Mouse (Mus musculus): ENCODE results near the gene Msh6. TPM values are rescaled to one million over a fixed set of nuclear protein-coding genes. Genes with fewer than 3 reads are reported as not detected.
A peak's percentile ranks its signal among the peaks of the same experiment; 100 is the strongest.
"Not testable (repeated sequence)": the region's sequence is repeated elsewhere in the genome, so short reads cannot be mapped to it uniquely, and the experiment has no call there.

Gene Msh6
- polyA plus RNA-seq (2012; rRNA removed) = 7.1 and 9.6 TPM in 2 replicates

DNA sequence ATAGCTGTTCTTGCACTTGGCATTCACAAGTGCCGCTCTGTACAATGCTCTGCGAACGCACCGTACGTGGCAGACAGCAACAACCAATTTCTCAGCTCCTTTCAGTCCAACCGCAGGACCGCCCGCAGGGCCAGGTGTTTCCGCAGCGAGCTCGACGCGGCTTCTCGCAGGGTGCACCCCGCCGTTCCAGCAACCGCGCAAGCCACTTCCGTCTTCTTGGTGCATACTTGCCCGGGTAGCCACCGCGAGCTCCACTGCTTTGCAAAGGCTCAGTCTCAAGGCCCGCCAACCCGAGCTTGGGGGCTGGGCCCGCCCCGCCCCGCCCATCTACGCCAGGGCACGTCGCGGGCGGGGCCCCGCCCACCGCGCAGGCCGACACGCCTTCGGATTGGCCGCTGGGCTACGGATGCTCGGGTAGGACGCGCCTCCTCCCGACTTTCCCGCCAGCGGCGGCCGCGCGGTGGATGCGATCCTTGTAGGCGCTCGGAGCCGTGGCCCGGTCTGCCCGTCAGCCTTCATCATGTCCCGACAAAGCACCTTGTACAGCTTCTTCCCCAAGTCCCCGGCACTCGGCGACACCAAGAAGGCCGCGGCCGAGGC is at the start of gene Msh6:
Gene Msh6, plus strand, starts transcription at position 434 of the 600 bp plus-strand sequence.
- DNase-seq (ENCODE audit: low spot score) = peak; percentile 79

DNA sequence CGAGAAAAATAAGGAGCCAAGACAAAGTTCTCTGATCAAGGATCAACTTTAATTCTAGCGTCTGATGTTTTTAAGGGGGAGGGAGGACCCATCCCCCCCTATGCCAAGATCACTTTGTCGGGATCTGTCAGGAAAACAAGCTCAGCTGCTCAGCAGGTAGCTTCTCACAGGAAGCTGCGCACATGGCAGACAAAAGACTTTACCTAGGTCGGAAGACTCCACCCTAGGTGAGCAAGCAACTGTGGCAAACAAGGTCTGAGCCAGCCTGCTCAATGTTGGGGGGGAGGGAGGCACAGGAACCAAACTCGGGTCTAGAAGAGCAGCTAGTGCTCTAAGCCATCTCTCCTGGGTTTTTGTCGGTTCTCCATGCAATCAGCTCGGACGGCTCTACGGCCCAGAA is 40.5 kb upstream of the Msh6 start:
- DNase-seq (ENCODE audit: low spot score) = no peak

DNA sequence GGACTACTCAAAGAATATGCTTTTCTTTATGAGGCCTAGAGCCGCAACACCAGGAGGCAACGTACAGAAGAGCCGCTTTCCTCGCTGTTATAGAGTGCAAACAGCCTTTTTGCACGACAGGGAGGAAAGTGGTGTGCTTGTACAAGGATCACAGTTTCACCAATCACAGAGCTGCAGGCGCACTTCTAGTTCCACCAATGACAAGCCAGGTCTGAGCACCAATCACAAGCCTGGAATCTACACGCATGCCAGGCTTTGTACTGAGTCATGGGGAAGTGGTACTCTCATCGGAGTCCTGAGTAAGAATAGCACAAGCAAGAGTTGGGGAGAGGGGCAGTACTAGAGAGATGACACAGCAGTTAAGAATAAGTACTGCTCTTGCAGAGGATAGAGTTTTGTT is 40.1 kb upstream of the Msh6 start:
- DNase-seq (ENCODE audit: low spot score) = no peak

DNA sequence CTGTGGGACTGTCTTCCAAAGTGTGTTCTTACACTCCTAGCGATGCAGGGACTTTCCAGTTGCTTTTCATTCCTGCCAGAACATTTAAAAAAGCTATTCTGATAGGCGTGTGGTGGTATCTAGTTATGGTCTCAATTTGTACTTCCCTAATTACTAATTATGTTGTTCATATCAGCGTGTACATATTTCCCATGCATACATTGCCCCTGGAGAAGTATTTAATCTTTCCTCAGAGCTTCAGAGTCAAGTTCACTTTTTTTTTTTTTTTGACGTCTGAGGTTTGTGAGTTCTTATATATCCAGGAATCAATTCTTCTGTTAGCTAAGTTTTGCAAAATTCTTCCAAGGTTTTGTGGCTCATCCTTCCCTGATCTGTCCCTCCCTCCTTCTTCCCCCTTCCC is 38.7 kb upstream of the Msh6 start:
- no peak for DNase-seq (ENCODE audit: low spot score)

DNA sequence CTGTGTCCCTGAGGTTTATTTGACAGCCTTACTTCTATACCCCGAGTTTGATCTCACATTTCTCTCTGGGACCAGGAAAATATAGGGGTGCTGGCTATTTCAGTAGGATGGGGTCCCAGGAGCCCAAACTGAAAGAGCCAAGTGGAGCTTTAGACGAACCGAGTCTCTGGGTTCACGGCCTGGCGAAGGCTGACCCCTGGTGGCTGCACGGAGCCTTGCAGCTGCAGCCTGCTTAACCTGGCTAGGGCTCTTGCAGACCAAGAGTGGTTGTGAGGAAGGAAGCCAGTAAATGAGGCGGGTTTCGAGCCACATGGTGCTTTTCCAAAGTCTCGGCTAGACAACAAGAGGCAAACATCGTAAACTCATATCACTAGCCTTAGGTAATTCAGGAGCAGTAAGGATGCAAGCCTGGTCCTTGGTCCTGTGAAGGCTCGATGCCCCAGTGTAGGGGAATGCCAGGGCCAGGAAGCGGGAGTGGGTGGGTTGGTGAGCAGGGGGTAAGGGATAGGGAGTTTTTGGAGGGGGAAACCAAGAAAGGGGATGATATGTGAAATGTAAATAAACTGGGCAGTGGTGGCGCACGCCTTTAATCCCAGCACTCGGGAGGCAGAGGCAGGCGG is 25.8 kb upstream of the Msh6 start:
- peak; percentile 66 for DNase-seq (ENCODE audit: low spot score)

DNA sequence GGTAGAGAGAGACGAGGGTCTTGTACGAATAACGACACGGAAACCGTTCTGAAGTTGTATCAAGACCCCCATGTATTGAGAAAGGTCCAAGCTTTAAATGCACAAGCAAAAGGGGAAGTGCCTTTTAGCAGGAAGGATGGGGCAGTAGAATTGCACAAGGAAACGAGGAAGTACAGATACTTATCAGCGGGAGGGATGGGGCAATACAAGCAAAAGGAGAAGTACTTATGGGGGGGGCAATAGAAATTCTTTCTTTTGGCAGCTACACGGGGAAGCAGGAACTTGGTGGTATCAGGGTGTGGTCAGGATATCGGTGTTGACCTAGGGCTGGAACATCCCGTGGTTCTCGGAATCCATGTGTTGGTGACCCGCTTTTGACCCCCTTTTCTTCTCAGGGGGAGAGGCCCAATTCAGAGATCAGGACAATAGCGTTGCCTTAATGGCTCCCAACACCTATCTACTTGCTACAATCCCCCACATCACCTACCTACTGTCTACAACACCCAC is 20.2 kb upstream of the Msh6 start:
- DNase-seq (ENCODE audit: low spot score) = not testable (repeated sequence)

DNA sequence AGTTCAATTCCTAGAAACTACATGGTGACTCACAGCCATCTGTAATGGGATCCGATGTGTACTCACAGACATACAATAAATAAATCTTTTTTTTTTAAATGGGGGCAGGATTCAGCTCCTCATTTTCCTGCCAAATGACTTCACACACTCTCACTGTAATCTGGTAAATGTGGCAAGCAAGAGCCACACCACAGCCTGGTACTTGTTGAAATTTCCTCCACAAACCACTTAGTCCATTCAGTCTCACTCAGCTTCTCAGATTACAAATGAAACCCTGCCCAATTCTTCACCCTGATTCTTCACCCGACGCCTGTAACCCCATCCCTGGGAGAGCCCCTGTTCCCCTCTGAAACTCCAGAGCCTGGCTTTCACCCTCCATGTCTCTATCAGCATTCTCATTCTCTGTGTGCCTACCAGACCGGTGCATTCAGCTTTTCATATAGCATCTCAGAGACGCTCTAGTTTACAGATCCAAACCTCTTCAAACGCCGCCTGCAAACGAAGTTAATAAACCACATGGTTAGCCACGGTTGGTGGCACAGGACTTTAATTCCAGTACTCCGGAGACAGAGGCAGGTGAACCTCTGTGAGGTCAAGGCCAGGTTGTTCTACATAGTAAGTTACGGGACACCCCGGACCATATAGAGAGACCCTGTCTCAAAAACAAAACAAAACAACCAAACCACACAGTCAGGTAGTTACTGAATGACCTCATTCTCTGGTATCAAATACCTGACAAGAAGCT is 17.6 kb upstream of the Msh6 start:
- DNase-seq (ENCODE audit: low spot score) = no peak

DNA sequence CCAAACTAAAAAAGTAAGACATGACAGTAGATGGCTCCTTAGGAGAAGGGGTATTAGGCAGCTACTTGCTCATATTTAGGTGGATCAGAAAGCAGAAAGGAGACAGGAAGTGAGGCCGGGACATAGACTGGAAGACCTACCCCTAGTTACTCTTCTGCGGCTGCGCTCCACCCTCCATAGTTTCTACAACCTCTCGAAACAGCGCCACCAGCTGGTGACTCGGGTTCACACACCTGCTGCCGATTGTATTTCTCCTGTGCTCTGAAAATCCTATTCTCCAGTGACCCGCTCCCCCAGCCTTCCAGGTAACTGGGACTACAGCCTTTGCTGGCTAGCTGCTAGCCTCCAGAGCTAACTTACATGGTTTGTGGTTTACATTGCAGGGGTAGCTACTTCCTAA is 16.6 kb upstream of the Msh6 start:
- DNase-seq (ENCODE audit: low spot score) = no peak

DNA sequence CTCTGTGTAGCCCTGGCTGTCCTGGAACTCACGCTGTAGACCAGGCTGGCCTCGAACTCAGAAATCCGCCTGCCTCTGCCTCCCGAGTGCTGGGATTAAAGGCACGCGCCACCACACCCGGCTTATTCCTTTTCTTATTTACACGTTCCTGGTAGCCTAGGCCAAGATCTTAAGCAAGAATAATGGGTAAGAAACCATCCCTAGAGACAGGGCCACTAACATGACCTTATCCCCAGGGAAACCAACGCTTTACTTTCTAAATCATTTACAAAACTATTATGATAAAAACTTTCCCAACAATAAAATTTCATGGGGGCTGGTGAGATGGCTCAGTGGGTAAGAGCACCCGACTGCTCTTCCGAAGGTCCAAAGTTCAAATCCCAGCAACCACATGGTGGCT is 15.5 kb upstream of the Msh6 start:
- DNase-seq (ENCODE audit: low spot score) = not testable (repeated sequence)

DNA sequence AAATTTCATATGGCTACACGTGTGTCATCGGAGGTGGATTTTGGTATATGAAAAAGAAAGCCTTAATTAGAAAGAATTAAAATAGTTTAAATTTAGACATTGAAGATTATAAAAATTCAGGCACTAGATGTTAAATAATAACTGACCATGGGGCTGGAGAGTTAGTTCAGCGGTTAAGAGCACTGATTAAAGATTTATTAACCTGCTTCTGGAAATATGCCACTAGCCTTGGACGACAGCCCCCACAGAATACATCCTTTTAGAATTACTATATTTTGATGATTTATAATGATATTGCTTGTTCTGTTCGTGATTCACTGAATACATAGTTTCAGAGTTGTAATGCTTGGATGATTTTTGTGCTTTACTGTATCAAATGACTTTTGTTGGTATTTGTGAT is 14.9 kb upstream of the Msh6 start:
- not testable (repeated sequence) for DNase-seq (ENCODE audit: low spot score)

DNA sequence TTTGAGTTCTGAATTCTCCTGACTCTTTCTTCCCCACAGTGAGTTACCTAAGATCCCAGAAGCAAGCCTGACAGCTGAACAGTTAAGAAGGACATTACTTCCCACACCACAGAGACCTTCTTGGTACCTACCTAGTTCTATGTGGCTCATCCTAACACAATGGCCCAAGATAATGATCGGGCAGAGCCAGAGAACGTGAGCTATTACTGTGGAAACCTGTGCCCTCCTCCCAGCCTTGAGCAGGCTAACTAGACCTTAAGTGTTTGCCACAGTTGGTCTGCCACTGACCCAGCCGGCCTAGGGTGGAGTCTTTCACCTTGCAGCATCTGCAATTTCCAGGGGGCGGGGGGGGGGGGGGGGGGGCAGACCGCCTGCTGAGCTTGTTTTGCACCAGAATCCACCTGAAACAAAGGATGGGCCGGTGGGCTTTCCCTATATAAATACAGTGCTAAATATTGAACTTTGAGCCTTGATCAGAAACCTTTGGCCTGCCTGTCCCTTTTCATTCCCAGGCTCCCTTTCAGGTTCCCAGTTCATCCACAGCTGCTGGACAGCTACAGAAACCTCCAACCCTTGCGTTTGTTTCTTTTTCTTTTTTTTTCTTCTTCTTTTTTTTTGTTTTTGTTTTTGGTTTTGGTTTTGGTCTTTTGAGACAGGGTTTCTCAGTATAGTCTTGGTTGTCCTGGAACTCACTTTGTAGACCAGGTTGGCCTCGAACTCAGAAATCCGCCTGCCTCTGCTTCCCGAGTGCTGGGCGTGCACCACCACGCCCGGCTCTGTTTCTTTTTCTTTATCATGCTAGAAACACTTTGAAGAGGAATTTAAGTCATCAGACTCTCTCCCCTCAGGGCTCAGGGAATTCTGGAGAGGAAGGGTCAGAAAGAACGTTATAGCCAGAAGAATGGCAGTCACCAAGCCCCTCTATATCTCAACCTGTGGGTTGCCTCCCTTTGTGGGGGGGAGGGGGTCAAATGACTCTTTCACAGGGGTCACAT is 11.5 kb upstream of the Msh6 start:
- no peak for DNase-seq (ENCODE audit: low spot score)

DNA sequence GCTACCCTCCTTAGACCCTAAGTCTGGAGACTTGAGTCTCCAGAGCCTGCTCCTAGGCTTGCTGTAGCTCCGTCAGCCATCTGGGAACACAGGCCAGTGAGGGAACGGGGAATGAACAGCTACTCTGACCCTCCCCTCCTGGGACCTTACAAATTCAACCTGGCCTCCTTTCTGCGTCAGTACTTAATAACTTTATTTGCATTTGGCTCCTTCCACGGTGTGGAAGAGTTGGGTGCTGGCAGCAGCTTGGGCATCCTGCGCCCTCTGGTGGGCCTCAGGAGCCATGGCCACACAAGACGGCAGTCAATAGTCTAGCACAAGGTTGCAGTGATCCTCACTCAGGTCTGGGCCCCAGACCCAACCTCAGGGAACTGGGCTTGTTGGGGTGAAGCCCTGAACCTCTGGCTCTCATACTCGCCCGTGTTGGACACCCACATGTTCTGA is 6.4 kb upstream of the Msh6 start:
- DNase-seq (ENCODE audit: low spot score) = not testable (repeated sequence)

DNA sequence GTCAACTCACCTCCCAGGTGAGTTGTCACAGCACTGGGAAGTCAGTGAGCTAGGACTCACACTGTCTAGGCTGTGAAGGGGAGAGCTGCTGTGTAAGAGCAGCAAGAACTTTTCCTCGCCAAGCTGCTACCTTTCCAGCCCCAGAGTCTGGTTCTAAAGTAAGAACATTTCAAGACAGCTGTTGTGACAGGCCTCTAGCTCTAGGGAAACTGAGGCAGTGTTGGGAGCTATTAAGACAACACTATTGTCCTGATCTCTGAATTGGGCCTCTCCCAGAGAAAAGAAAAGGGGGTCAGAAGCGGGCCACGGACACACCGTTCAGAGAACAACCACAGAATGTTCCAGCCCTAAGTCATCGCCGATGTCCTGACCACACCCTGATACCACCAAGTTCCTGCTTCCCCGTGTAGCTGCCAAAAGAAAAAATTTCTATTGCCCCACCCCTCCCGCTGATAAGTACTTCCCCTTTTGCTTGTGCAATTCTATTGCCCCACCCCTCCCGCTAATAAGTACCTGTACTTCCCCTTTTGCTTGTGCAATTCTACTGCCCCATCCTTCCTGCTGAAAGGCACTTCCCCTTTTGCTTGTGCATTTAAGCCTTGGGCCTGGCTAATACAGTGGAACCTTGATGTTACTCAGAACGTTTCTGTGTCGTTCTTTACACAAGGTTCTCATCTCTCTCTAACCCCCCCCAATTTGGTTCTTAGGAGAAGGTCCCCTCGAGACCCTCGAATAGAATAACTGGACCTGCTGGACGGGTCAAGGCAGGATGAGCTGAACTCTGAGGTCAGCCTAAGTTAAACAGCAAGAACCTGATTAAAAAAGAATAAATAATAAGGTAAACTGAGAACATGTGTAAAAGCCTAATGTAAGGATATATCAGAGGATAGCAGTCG is 2.9 kb upstream of the Msh6 start:
- DNase-seq (ENCODE audit: low spot score) = not testable (repeated sequence)

DNA sequence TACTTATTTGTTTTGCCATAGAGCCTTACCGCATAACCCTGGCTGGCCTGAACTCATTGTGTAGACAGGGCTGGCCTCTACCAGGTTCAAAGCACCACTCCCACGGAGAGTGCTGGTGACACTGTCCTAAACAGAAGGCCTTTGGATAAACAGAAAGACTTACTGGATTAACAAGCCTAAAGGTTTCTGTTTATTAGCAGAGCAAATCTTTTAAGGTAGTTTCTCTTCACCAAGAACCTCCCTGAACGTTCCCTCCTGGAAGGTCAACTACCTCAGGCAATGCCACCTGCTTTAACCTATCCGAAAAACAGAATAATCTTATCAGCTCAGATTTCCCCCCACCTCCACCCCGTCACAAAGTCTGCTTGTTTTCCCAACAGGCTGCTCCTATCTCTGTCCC is 2.0 kb upstream of the Msh6 start:
- DNase-seq (ENCODE audit: low spot score) = no peak

DNA sequence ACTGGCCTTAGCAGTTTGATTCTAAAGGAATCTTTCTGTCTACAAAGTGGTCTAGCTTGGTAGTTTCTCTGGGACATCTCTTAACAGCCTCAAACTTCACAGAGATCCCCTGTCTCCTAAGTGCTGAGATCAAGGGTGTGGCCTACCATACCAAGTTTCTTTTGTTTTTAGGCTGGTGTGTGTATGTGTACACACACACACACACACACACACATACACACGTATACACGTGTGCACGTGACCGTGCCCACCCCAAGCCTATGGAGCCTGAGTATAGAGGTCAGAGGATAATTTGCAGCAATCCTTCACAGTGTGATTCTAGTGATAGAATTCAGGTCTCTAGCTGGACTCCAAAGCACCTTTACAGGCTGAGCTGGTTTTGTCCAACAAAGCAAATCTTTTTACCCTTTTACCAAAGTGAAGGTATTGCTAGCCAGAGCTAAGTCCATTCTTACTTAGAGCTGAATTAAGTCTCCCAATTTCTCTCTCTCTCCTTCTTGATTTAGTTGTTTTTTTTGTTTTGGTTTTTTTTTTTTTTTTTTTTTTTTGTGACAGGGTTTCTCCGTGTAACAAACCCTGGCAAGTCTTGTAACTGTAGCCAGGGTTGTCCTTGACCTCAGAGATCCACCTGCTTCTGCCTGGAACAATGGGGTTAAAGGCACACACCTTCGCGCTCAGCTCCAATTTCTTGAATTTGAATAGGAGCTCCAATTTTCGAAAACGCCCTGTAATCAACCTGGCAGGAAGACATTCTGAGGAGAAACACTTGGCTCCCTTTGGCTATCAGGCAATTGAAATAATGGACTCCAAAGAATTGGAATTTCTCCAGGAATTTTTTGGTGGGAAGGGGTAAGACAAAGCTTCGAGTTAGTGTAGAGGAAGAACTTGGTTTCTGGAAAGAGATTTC is 1.3 kb upstream of the Msh6 start:
- no peak for DNase-seq (ENCODE audit: low spot score)

DNA sequence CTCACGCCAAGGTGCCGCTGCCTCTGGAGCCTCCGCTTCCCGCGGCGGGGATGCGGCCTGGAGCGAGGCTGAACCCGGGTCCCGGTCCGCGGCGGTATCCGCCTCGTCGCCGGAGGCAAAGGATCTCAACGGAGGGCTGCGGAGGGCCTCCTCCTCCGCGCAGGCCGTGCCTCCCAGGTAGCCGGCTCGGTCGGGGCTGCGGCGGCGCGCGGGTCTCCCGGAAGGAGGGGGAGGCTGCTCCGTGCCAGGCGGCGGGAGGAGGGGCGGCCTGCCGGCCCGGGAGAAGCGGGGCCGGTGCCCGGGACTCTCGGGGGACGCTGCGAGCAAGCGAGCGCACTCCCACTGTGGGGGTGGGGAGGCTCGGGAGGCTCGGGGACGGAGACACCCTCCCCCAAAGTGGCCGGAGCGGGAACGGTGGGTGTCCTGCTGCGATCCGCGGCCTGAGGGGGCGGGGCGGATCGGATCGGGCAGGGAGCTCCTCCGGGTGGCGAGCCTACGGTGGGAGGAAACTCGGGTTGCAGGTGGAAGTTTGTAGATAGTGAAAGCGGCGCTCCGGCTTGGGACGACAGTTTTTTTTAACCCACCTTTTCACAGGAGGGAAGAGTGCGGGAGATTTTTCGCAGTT is 479 bp downstream of the Msh6 start:
- DNase-seq (ENCODE audit: low spot score) = no peak

DNA sequence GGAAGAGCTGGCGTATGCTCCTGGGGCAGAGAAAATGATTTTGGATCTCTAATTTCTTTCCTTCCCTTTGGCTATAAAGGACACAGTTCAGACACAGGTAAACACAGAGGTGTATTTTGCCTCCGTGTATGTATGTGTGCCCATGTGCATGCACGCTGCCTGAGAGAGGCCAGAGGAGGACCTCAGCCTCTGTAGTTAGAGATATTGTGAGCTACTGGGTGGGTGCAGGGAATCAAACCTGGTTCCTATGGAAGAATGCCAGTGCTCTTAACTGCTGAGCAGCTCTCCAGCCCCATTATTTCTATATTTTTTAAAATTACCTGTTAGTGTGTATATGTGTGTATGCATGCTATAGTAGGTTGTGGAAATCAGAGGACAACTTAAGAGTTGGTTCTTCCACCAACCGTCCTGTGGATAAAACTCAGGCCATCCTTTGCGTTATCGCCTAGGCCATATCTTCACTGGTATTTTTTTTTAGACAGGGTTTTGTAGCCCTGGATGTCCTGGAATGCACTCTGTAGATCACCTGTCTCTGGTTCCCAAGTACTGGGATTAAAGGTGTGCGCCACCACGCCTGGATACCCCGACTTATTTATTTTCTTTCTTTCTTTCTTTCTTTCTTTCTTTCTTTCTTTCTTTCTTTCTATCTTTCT is 1.4 kb downstream of the Msh6 start:
- no peak for DNase-seq (ENCODE audit: low spot score)

DNA sequence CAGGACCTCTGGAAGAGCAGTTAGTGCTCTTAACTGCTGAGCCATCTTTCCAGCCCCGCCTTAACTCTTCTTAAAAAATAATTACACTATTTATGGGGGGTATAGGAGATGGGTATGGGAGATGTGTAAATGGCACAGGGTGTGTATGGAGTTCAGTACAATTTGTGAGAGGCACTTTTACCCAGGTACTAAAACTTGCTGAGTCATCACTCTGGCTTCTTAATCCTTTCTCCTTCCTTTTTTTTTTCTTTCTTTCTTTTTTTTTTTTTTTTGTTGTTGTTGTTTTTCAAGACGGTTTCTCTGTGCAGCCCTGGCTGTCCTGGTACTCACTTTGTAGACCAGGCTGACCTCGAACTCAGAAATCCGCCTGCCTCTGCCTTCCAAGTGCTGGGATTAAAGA is 2.1 kb downstream of the Msh6 start:
- not testable (repeated sequence) for DNase-seq (ENCODE audit: low spot score)

DNA sequence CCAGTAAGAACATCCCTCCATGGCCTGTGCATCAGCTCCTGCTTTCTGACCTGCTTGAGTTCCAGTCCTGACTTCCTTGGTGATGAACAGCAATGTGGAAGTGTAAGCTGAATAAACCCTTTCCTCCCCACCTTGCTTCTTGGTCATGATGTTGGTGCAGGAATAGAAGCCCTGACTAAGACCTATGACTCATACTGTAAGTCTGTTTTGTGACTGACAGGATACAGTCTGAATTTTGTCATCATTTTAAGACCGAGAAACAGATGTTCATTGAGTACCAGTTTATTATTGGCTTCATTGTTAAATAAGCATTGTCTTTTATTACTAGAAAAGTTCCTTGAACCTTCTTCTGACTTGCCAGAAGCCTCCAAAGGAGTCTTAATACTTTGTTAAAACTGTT is 4.8 kb downstream of the Msh6 start:
- not testable (repeated sequence) for DNase-seq (ENCODE audit: low spot score)

All from urinary bladder, adult 2 months (tissue).